Mouse (Mus musculus) hindbrain, embryonic 15.5 days (tissue): ENCODE data around the gene Higd1b. TPM values are rescaled to one million over a fixed set of nuclear protein-coding genes. Genes with fewer than 3 reads are reported as not detected.

Experiments used
- ATAC-seq: fragments of 200-750 bp; cut with Nextera tagmentation; 2 replicates; pipeline ENCODE4 v1.8.0; 2017; ENCODE audit warnings: low read depth, moderate number of reproducible peaks, moderate TSS enrichment; ENCODE audit not compliant: low FRiP score
- H3K27ac ChIP-seq: fragments of 300-500 bp; sonication (generic); replicated peaks from 2 replicates; pipeline ENCODE4 v1.5.1; 2015; ENCODE audit warnings: mild to moderate bottlenecking, inconsistent platforms
- H3K27me3 ChIP-seq: fragments of 300-500 bp; sonication (generic); 2 replicates; pipeline ENCODE4 v1.6.1; 2015; ENCODE audit warnings: control low read depth, inconsistent platforms
- H3K36me3 ChIP-seq: fragments of 300-500 bp; sonication (generic); 2 replicates; pipeline ENCODE4 v1.6.1; 2015; ENCODE audit warnings: control low read depth, inconsistent platforms
- H3K4me1 ChIP-seq: fragments of 300-500 bp; sonication (generic); replicated peaks from 2 replicates; pipeline ENCODE4 v1.6.1; 2015; ENCODE audit warnings: control low read depth, inconsistent platforms
- H3K4me2 ChIP-seq: fragments of 300-500 bp; sonication (generic); 2 replicates; pipeline ENCODE4 v1.6.1; 2015; ENCODE audit warnings: moderate library complexity, mild to moderate bottlenecking, inconsistent platforms
- H3K4me3 ChIP-seq: fragments of 300-500 bp; sonication (generic); 2 replicates; pipeline ENCODE4 v1.5.1; 2015; ENCODE audit warnings: mild to moderate bottlenecking, inconsistent platforms
- H3K9ac ChIP-seq: fragments of 300-500 bp; sonication (generic); 2 replicates; pipeline ENCODE4 v1.6.1; 2015; ENCODE audit warnings: inconsistent platforms
- H3K9me3 ChIP-seq: fragments of 300-500 bp; sonication (generic); 2 replicates; pipeline ENCODE4 v1.6.1; 2016; ENCODE audit warnings: control low read depth, inconsistent platforms
- WGBS: fragments of 180-500 bp; shearing (Covaris S2); methylation state at CpG from one replicate; pipeline ENCODE4 v1.1.7; 2015; 5-methylcytosine and 5-hydroxymethylcytosine counted together
- polyA plus RNA-seq: library from polyadenylated mRNA; unstranded; fragments of >200 nt; fragmentation: Nextera tagmentation; extraction: Ambion mirVana; gene quantifications from 2 replicates; pipeline ENCODE4 v1.2.1, GENCODE M21; 2015

Gene Higd1b
- polyA plus RNA-seq, 1 experiment from 2014 or later, result 12.1 TPM

- H3K4me1 ChIP-seq, result no peaks in the 10 kb centered on the region
- no peaks in the 10 kb centered on the region for H3K27me3 ChIP-seq
- no peak overlapping the region for H3K9ac ChIP-seq
- no peak overlapping the region for H3K27ac ChIP-seq
- WGBS, result 91% methylated on average over 10 of the region's 10 CpGs
- no peak overlapping the region for H3K4me2 ChIP-seq
- H3K36me3 ChIP-seq, result peaks cover 89% of the 10 kb centered on the region
- no peaks in the 10 kb centered on the region for H3K9me3 ChIP-seq
- ATAC-seq, result no peak
- no peak overlapping the region for H3K4me3 ChIP-seq
These were observed 10.3 kb downstream of the Higd1b start for GRCm38 (mm10) chr11:102845926-102846325.

GRCm38 (mm10) chr11:102851883-102852282, 16.2 kb downstream of the Higd1b start:
- 74% methylated on average over 5 of the region's 5 CpGs for WGBS
- Histone ChIP-seq H3K9ac (no peak overlapping the region), H3K4me3 (no peak overlapping the region), H3K4me1 (no peaks in the 10 kb centered on the region), H3K36me3 (peaks cover 71% of the 10 kb centered on the region), H3K27me3 (no peaks in the 10 kb centered on the region), H3K9me3 (no peaks in the 10 kb centered on the region), H3K4me2 (no peak overlapping the region), H3K27ac (no peak overlapping the region)
- no peak for ATAC-seq

- H3K9me3 ChIP-seq, result no peaks in the 10 kb centered on the region
- H3K36me3 ChIP-seq, result peaks cover 69% of the 10 kb centered on the region
- no peaks in the 10 kb centered on the region for H3K4me1 ChIP-seq
- no peak overlapping the region for H3K27ac ChIP-seq
- no peak for ATAC-seq
- H3K9ac ChIP-seq, result no peak overlapping the region
- H3K4me2 ChIP-seq, result no peak overlapping the region
- H3K4me3 ChIP-seq, result no peak overlapping the region
- H3K27me3 ChIP-seq, result no peaks in the 10 kb centered on the region
These were observed 18.1 kb downstream of the Higd1b start for GRCm38 (mm10) chr11:102853760-102854159.

- H3K36me3 ChIP-seq, result peaks cover 71% of the 10 kb centered on the region
- H3K27ac ChIP-seq, result no peak overlapping the region
- no peaks in the 10 kb centered on the region for H3K27me3 ChIP-seq
- H3K4me2 ChIP-seq, result no peak overlapping the region
- WGBS, result 87% methylated on average over 6 of the region's 6 CpGs
- no peak overlapping the region for H3K4me3 ChIP-seq
- H3K4me1 ChIP-seq, result no peaks in the 10 kb centered on the region
- ATAC-seq, result no peak
- H3K9me3 ChIP-seq, result no peaks in the 10 kb centered on the region
- no peak overlapping the region for H3K9ac ChIP-seq
These were observed 20.3 kb downstream of the Higd1b start for GRCm38 (mm10) chr11:102855941-102856340.

GRCm38 (mm10) chr11:102858951-102859350, 23.3 kb downstream of the Higd1b start:
- no peak overlapping the region; the same call in 1 of the 2 replicates for H3K27ac ChIP-seq

GRCm38 (mm10) chr11:102859933-102860332, 24.3 kb downstream of the Higd1b start:
- H3K27ac ChIP-seq, result no peak overlapping the region
- H3K9me3 ChIP-seq, result no peaks in the 10 kb centered on the region
- 0 out of 2 replicates have a peak, but pooled peaks have one; percentile 23 for ATAC-seq
- no peak overlapping the region for H3K4me2 ChIP-seq
- H3K27me3 ChIP-seq, result no peaks in the 10 kb centered on the region
- WGBS, result 71% methylated on average over 8 of the region's 8 CpGs
- no peaks in the 10 kb centered on the region for H3K4me1 ChIP-seq
- no peak overlapping the region for H3K9ac ChIP-seq
- H3K36me3 ChIP-seq, result peaks cover 64% of the 10 kb centered on the region
- H3K4me3 ChIP-seq, result no peak overlapping the region

More at GRCm38 (mm10) chr11:102858951-102859350, 23.3 kb downstream of the Higd1b start:
- Histone ChIP-seq H3K27me3 (no peaks in the 10 kb centered on the region), H3K4me3 (no peak overlapping the region), H3K9me3 (no peaks in the 10 kb centered on the region), H3K4me1 (no peaks in the 10 kb centered on the region), H3K4me2 (no peak overlapping the region), H3K9ac (no peak overlapping the region), H3K36me3 (peaks cover 70% of the 10 kb centered on the region)
- 70% methylated on average over 11 of the region's 11 CpGs for WGBS
- ATAC-seq, result no peak; the same call in 1 of the 2 replicates

- no peak for ATAC-seq
- Histone ChIP-seq H3K27ac (no peak overlapping the region), H3K4me3 (no peak overlapping the region), H3K36me3 (peaks cover 60% of the 10 kb centered on the region), H3K9me3 (no peaks in the 10 kb centered on the region), H3K27me3 (no peaks in the 10 kb centered on the region), H3K4me1 (no peaks in the 10 kb centered on the region), H3K4me2 (no peak overlapping the region), H3K9ac (no peak overlapping the region)
- 39% methylated on average over 4 of the region's 4 CpGs for WGBS
These were observed 28.6 kb downstream of the Higd1b start for GRCm38 (mm10) chr11:102864272-102864671.

GRCm38 (mm10) chr11:102874801-102875334, 39.2 kb downstream of the Higd1b start:
- Histone ChIP-seq H3K9ac (no peak overlapping the region), H3K27me3 (no peaks in the 10 kb centered on the region), H3K27ac (no peak overlapping the region), H3K4me3 (no peak overlapping the region), H3K4me1 (peaks cover 8% of the 10 kb centered on the region), H3K36me3 (peaks cover 43% of the 10 kb centered on the region), H3K9me3 (no peaks in the 10 kb centered on the region), H3K4me2 (no peak overlapping the region)
- WGBS, result 88% methylated on average over 7 of the region's 7 CpGs
- ATAC-seq, result no peak

- WGBS, result 64% methylated on average over 2 of the region's 2 CpGs
- Histone ChIP-seq H3K4me2 (peak overlapping the region; percentile 83), H3K4me1 (peaks cover 22% of the 10 kb centered on the region), H3K4me3 (peak overlapping the region; percentile 59; the same call in 1 of the 2 replicates), H3K36me3 (peaks cover 19% of the 10 kb centered on the region), H3K27ac (no peak overlapping the region), H3K27me3 (no peaks in the 10 kb centered on the region), H3K9me3 (no peaks in the 10 kb centered on the region), H3K9ac (peak overlapping the region; percentile 76)
- ATAC-seq, result no peak
These were observed 43.9 kb downstream of the Higd1b start for GRCm38 (mm10) chr11:102879558-102879957.

- Histone ChIP-seq H3K4me1 (peaks cover 22% of the 10 kb centered on the region), H3K36me3 (peaks cover 14% of the 10 kb centered on the region), H3K4me2 (peak within 1 kb of the TSS; percentile 83), H3K9me3 (no peaks in the 10 kb centered on the region), H3K4me3 (peak within 1 kb of the TSS; percentile 59), H3K9ac (peak within 1 kb of the TSS; percentile 76), H3K27ac (peak within 1 kb of the TSS; percentile 88), H3K27me3 (no peaks in the 10 kb centered on the region)
- ATAC-seq, result peak; percentile 94
- under 1% methylated on average over 62 of the region's 62 CpGs for WGBS
These were observed 45.1 kb downstream of the Higd1b start, which contains the start of the genes Eftud2 and Ccdc103 for GRCm38 (mm10) chr11:102880585-102881313. Gene Eftud2 (minus strand): TSS chr11:102880985. Gene Ccdc103 (plus strand): TSS chr11:102881204.

- peak overlapping the region; percentile 88 for H3K27ac ChIP-seq
- ATAC-seq, result peak; percentile 63
These were observed 45.9 kb downstream of the Higd1b start for GRCm38 (mm10) chr11:102881314-102882198.

More at GRCm38 (mm10) chr11:102881314-102882198, 45.9 kb downstream of the Higd1b start:
- H3K36me3 ChIP-seq, result peaks cover 11% of the 10 kb centered on the region
- peaks cover 22% of the 10 kb centered on the region for H3K4me1 ChIP-seq
- H3K4me2 ChIP-seq, result peak overlapping the region; percentile 83
- 16% methylated on average over 13 of the region's 13 CpGs for WGBS
- H3K4me3 ChIP-seq, result peak overlapping the region; percentile 59
- H3K27me3 ChIP-seq, result no peaks in the 10 kb centered on the region
- peak overlapping the region; percentile 76 for H3K9ac ChIP-seq
- no peaks in the 10 kb centered on the region for H3K9me3 ChIP-seq
